Mouse (Mus musculus): Measurements from ENCODE around the gene Herpud2.

The Herpud2 gene

DNA sequence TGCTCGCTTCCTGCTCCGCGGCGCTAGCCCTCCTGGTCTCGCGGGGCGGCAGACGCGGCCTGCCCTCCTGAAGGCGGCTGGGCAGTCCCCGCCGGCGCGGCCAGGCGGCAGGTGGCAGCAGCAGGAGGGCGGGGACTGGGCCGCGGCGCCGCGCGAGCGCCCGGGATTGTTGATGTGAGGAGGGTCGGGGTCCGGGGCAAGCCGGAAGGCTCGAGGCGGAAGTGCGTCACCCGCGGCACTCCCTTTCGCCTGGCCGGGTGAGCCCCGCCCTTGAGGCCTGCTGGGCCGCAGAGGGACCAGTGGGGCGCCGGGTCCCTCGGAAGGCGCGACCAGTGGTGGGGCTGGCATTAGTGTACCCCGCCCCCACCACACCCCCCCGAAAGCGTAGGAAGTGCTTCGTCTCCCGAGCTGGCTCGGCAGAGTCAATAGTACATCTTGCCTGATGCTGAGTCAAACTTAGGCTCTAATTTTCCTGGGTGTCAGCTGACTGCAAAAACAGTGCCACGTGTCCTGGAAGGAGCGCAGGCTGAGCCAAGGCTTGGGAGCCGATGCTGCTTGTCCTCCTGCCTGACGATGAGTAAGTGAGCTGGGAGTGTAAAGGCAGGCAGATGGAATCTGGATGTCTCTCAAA, at the start of gene Herpud2:
TSS of gene Herpud2 (minus strand) at position 210 of the 631 bp plus-strand sequence.
- peak; percentile 86 for DNase-seq (ENCODE audit: low read depth, low spot score)

DNA sequence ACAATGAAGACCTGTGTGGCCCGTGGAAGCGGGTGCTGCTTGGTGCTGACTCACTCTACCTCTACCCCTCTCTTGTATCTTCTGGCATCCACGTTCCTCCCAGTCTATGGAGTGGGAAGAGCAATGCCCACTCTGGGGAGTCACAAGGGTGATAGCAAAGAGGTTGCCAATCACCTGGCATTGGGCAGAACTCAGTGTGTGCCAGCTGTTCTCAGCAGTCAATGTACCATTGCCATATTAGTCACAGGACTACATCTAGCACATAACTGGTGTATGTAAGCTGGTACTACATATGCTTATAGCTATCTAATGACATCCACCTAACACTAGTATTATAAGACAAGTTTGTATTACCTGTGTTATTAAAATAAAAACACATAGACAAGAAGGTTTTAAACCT, 49.4 kb upstream of the Herpud2 start:
- no peak for DNase-seq (ENCODE audit: low read depth, low spot score)

DNA sequence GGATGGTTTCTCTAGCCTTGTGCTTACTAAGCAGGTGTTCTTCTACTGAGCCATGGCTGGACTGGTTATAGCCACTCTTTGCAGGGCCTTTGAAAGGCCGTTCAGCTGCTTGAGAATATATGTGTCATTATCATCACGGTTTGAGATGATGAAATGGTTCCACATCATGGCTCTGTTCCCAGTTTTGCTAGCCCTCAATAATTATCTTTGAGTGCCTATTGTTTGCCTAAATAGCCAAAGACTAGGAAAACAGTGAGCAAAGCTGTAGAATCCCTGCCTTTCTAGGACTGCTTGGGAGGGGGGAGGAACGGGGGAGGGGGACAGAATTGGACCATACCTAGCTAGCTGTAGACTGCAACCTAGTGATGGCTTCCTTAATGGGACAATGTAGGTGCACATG, 48.5 kb upstream of the Herpud2 start:
- DNase-seq (ENCODE audit: low read depth, low spot score): no peak

DNA sequence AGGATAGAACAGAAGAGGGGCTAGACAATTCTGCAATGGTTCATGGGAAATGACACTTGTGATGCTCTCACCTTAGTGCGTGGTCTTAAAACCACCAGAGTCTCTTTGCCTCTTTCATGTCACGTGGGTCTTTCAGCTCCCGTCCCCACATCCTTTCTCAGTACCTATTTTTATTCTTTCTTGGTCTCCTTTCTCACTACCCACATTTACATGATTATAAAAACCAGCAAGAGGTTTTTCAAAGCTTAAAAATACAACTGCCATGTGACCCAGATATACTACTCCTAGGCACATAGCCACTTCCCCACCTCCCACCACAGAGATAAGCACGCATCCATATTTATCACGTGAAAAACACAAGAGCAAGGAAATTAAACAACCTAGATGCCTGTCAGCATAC, 45.1 kb upstream of the Herpud2 start:
- no peak for DNase-seq (ENCODE audit: low read depth, low spot score)

DNA sequence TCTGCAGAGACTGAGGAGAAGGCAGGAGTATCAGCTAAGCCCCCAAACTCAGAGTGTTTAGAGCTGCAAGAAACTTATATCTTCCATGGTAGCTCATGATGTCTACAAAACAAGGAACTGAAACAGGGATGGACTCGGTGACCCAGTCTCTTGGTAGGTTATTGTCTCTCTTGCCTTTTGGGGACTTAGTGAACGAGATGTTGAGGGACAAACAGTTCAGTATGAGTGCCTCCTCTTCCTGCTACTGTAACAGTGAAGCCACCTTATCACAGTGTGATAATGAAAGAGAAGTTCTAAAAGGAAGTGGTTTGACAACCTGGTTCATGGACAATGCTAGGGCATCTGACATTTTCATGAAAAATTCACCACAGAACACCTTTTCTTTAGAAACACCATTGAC, 40.0 kb upstream of the Herpud2 start:
- DNase-seq (ENCODE audit: low read depth, low spot score): no peak

DNA sequence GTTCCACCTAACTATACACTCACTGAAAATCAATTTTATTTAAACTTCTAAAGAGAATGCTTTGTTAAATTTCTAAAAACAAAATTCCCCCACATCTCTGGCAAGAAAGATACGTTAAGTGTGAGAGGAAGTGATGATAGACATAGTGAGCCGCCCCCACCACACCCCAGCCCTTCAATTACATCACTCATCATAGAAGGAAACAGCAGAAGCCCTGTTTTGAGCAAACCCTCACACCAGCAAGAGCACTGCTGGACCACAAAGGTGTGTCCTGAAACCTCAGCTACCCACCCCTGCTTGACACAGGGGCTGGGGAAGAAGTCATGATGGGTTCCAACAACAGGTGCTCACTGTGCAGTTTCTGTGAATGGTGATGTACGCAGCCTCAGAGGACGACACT, 34.9 kb upstream of the Herpud2 start:
- DNase-seq (ENCODE audit: low read depth, low spot score): no peak

DNA sequence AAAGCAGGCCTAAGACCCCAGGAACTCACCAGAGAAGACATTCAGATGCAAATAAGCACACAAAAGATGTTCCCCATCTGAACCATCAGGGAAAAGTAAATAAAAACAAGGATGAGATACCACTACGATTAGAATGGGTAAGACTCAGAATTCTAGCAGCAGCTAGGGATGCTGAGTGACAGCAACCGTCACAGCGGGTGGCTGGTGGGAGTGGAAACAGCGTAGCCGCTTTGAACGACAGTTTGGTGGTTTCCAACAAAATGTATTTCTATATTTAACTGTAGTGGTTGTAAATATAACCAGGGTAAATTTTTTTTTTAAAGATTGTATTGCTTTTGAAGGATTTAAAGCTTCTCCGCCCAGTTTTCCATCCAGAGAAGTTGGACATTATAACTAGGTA, 34.2 kb upstream of the Herpud2 start:
- no peak for DNase-seq (ENCODE audit: low read depth, low spot score)

DNA sequence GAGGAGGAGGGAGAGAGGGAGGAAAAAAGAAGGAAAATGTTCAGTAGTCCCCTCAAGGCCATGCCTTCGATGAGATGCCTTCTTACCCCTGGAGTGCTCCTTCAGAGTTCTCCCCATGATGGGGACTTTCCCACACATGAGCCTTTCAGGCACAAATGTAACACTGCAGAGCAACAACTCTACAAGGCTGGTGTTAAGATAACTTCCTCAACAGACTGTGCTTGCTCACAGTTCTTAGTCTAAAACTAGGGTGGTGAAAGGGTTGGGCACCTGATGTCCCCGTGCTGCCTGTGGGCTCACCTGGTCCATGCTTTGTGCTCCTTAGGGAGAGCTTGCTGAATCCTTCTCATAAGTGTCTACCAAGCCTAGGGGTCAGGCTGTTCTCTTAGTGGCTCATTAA, 33.0 kb upstream of the Herpud2 start:
- DNase-seq (ENCODE audit: low read depth, low spot score): no peak

DNA sequence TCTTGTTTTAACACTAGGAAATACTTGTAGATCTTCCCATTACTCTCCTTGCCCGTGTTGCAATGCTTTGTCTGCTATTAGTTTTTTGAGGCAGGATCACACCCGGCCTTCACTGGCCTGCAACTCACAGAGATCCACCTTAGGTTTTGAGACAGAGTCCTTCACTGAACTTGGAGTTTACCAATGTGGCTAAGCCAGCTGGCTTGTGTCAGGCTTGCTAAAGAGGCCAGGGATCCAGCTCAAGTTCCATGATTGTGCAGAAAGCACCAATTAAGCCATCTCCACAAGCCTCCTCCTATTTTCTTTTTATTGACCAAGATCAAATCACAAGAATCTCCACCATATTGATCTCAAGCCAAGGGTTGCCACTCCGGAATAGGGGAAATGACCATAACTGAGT, 26.4 kb upstream of the Herpud2 start:
- DNase-seq (ENCODE audit: low read depth, low spot score): no peak

DNA sequence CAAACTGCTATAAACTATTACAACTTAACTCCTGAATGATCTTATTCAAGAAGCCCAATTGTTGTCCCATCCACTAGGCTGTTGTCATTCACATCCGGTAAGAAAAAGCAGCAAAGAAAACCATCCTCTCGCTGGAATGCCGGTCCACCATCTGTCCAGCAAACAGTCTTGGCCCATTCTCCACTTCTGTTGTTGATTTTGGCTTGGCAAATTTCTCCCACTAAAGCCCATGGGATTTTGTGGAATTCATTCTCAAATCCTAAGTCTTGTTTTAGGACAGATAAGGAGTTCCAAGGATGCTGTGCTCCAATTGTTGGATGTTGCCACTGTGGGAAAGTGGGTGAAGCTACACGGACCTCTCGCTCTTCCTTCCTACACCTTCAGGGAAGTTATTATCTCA, 25.6 kb upstream of the Herpud2 start:
- DNase-seq (ENCODE audit: low read depth, low spot score): no peak

DNA sequence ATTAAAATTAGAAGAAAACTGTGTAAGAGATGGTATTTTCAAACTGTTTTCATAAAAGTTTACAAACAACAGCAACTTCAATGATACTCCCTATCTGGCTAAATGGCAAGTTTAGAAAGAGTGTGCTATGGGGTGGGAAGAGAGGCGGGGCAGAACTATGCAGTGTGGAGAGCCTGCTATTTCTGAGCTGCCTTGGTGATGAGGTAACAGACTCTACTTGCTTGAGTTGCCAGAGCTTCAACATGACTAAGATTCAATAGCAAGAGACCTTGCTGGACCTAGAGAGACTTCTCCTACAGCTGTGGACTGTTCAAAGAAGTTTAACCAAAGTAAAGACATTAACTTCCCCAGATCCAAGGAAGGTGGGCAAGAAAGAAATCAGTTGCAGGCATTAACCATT, 24.9 kb upstream of the Herpud2 start:
- DNase-seq (ENCODE audit: low read depth, low spot score): no peak

DNA sequence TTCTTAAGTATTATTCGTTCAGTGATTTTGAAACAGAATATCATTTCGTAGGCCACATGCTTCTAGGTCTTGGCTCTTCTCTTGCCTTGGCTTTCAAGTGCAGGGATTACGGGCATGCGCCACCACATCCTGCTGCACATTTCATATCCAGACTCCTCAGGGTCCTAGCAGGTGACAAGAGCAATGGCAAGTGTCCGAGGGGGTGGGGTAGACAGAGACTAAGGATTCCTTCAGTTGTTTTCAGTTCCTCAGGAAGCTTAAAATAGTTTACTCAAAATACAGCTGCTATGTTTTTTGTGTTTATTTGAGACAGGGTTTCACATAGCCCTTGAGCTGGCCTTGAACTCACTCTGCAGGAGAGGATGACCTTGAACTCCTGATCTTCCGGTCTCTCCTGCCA, 24.4 kb upstream of the Herpud2 start:
- DNase-seq (ENCODE audit: low read depth, low spot score): no peak

DNA sequence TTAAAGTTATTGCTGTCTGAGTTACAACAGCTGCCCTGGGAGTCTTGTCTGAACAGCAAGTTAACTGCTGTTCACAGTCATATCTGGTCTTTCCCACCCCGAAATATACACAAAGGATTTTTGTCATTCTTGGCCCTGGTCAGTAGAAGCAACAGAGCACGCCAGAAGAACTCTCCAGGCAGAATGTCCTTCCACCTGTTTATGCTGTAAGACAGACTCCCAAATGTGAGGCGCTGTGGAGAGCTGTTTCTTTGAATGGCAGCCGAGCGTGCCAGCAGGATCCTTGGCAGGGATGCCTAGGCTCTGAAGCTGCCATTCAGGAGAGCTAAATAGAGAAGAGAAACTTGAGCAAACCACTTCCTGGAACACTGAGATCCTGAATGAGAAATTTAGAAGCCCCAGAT, 23.4 kb upstream of the Herpud2 start:
- no peak for DNase-seq (ENCODE audit: low read depth, low spot score)

DNA sequence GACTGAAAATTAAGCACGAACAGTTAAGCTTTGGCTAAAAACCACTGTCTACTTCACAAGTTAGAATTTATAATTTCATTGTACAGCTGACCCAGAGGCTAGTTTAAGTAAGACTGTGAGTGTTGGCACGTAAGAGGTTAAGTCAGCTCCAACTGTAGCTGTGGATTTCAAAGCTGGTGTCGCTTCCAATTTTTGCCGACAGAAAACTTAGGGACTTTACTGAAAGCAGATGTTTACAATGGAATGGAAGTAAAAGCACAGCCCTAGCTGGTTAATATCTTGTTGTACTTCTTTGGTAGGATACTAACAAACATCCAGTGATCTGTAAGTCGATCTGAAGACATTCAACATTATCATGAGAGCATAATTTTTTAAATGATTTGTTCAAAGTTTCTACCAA, 23.0 kb upstream of the Herpud2 start:
- DNase-seq (ENCODE audit: low read depth, low spot score): no peak

DNA sequence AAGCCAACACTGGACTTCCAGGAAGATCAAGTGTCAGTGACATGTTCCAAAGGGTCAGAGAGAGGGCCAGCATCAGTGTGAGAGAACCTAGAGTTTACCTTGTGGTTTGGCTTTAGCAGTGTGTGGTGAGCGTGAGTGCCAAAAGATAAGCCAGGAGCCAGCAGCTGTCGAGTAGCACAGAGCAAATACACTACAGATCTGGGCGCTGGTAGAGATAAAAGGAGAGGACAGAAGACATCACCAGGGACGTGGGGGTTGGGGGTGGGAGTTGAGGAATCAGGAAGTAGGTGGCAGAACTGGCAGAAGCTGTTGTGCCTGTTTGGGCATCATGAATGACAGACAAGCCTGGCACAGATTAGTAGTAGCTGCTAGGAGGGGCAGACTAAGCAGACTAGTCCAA, 21.6 kb upstream of the Herpud2 start:
- no peak for DNase-seq (ENCODE audit: low read depth, low spot score)

DNA sequence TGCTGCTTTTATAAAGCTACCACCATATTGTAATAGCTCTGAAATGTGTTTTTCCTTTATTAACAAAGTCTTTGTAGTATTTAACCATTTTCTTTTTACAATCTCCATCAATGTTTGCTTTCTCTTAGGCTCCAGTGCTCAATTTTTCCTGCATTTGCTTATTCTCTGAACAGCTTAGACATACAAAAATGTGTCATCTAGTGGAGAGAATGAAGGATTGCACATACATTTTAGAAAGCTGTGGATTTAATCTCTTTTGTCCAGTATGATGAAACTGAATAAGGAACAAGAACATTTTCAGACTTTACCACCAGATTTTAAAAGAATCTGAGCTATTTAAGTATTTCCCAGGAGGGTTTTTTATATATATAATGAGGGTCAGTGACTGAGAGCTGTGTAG, 18.0 kb upstream of the Herpud2 start:
- no peak for DNase-seq (ENCODE audit: low read depth, low spot score)

DNA sequence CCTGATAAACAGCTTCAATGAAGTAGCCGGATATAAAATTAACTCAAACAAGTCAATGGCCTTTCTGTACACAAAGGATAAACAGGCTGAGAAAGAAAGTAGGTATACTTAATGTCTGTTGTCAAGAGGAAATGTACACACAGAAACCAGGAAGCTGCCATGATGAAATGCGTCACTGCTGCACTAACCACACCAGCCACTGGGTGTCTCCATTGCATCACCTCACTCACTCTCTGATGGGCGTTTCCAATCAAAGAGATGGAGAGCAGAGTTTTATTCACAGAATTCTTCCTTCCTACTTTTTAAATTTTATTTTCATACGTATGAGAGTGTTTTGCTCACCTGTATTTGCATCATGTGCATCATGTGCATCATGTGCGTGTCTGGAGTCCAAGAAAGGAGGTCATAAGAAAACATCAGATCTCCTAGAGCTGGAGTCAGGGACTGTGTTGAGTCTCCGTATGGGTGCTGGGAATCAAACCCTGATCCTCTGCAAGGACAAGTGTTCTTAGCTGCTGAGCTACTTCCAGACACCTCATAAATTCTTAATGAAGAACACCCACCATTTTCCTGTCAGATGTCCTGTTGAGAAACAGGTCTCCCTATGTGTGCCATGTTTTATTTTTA, 16.0 kb upstream of the Herpud2 start:
- DNase-seq (ENCODE audit: low read depth, low spot score): no peak

DNA sequence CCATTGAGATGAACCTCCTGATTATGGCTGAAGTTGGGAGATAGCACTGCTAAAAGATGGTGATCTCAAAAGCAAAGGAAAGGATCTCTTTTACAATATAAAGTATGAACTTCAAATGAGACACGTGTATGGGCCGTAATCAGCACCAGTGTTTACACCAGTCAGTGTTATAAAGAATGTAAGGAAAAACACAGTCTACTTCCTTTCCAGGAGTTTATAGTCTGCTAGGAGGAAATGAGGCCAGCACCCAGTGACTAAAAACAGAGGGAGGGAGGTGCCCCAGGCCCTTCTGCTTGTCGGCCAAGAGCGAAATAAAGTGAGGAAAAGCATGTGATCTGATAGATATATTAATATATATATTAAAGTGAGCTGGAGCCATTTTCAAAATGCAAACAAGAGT, 6.6 kb upstream of the Herpud2 start:
- no peak for DNase-seq (ENCODE audit: low read depth, low spot score)

DNA sequence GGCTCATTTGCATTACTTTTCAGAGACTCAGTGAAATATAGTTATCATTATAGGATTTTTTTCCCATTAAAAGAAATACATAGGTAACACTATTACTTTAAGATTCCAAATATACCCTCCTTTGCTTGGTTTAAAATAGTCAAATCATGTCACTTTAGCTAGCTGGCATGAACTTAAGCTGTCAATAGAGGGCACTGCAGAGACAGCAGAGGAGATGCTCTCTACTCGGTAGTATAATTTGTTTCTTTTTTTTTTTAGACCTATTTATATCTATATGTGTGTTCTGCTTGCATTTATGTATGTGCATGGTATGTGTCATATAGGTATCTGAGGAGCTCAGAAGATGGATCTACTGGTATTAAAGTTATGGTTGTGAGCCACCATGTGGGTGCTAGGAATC, 4.8 kb upstream of the Herpud2 start:
- no peak for DNase-seq (ENCODE audit: low read depth, low spot score)

DNA sequence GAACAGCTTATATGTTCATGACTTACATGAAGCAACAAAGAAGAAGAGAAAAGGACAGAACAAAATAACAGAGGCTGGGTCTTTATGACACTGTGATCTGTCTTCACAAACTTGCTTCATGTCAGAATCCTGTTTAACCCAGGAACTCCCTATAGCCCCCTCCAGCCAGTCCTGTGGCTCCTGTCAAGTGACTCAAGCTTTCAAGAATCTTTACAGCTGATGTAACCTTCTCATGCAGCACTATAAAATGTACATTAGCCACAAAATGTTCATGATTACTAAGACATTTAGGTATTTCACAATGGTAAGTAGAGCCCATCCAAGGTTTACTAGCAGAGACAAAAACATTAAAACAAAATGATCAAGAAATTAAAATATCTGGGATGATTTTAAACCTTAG, 1.4 kb upstream of the Herpud2 start:
- DNase-seq (ENCODE audit: low read depth, low spot score): no peak

DNA sequence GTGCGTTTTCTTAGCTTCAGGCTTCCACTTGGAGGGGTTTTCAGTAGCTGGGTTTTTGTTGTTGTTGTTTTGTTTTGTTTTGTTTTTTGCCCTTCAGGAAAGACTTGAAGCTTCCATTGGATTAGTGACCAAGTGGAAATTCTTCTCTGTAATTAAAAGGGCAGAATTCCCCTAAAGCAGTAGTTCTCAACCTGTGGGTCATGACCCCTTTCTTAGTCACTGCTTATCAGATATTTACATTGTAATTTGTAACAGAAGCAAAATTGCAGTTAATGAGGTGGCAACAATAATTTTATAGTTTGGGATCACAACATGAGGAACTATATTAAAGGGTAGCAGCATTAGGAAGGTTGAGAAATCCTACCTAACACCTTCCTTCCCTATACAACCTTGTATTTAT, 837 bp upstream of the Herpud2 start:
- DNase-seq (ENCODE audit: low read depth, low spot score): no peak

DNA sequence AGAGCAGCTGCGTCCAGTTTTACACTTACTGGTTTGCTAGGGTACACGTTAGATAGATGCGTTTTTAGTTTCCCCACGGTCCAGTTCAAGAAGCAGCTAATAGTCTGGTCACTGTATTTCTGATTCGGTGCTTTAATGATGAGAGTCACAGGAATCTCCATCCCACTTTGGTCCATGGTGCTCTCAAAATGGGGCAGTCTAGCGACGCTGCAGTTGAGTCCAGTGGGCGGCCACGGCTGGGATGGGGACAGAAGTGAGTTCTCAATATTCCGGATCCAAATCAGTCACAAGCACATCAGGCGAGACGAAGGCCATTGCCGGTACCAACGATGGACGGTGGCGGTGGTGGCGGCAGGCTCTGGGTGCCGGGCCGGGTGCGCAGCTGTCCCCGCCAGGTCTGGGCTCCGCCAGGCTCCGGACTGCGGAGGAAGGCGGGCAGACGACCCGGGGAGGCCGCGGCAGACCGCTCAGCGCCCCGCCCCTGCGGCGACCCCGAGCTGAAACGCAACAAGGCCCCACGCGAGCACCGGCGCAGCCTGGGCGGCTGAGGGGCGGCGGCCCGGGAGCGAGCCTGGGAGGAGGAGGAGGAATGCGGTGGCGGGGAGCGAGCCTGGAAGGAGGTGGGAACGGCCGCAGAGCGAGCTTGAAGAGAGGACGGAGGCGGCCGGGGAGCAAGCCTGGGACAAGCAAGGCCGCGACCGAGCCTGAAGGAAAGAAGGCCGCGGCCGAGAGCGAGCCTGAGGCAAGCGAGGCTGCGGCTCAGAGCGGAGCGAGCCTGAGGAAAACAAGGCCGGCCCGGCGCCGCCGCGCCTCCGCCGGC, 619 bp downstream of the Herpud2 start:
- DNase-seq (ENCODE audit: low read depth, low spot score): peak; percentile 46

DNA sequence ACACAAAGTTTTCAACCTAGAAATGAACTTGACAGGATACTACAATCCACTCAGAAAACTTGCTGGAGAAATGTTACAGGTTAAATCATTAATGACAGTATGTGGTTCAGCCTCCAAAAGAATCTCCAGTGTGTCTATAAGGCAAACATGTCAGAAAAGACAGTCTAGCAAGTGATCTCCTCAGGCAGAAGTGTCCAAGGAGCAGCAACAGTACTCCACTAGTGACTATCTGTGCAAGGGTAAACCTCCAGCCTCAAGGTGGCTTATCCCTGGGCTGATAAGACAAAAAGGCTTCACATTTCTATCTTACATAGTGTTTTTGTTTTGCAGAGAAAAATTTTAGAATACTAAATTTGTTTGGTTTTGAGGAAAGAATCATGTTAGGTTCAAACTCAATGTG, 2.9 kb downstream of the Herpud2 start:
- DNase-seq (ENCODE audit: low read depth, low spot score): no peak
